Mouse (Mus musculus) lung, adult 10 weeks (tissue): Measurements from ENCODE around the gene Fuz. TPM values are rescaled to one million over a fixed set of nuclear protein-coding genes. Genes with fewer than 3 reads are reported as not detected.

Experiments used
- polyA plus RNA-seq: library from polyadenylated mRNA; stranded (reverse); fragments of 350-450 nt; fragmentation: Illumina TruSeq; extraction: RNeasy Lipid Tissue Mini Kit (QIAGEN cat#74804); gene quantifications from one replicate; pipeline ENCODE4 v1.2.3, GENCODE M21; 2014; ENCODE audit warnings: low read depth, low replicate concordance; ENCODE audit not compliant: insufficient read depth

Gene Fuz
- 20.0 TPM for polyA plus RNA-seq

DNA sequence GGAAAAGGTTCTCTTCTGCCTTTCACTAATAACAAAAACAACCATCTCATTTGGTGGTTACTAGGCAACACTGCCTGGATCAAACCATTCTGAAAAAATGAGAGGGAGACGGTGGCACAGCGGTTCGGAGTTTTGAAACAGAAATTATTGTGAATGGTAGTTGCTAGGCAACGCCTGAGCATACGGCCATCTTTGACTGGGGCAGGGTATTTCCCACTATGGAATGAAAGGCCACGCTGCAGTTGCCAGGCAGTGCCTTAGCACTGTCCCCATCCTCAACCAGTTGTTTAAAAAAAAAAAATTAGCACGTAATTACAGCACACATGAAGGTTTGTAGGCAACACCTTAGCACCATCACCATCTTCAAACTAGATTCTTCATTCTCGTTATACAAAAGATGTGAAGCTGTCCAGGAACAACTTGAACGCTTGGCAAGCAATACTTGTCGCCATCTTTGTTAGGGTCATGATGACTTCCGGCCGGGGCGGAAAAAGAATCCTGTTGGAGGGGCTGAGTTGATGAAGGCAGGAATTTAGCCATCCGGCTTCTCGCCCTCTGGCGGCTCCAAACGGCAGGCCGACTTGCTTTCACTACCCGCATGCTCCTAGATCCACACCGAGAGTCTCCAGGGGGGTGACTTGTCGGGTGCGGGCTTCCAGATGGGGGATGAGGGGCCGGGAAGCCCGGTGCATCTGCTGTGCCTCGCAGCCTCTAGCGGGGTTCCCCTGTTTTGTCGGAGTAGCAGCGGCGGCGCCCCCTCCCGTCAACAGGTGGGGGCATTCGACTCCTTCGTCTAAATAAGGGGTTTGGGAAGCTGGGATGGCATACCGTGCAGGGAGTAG, at the start of gene Fuz:
Fuz (plus strand) TSS at position 487 of the 842 bp plus-strand sequence.

DNA sequence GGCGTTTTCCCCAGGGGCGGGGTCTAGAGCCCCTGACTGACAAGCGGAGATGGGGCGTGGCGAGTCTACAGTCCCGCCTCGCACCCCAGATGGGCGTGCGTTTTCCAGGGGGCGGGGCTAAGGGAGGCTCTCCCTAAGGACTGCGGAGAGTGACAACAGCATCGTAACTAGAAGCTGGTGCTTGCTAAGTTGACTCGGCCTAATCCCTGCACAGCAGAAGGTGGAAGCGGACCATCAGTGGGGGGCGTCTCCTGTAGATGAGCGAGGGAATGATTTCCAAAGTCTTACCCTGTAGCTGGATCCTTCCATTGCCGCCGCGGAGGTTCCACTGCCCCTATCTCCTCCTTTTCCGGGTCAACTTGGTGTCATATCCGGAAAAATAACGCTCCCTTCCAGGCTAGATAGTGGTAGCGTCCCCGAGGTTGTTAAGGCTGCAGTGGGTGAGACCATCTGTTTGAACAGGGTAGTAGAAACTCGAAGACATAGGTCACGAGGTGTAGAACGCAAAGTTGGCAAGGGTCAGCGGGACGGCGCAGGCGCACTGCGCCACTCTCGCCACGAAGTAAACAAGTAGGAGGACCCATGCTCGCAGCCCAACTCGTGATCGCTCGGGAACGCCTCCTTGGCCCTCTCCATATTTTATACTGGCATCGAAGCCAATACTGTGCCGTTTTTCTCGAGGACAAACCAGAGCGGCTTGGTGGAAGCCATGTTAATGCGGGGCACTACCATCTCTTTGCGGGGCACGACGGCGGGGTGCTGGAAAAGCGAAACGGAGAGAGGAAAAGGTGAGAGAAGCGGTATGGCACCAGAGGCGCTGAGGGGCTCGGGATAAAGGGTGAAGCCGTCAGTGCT, 47.1 kb upstream of the Fuz start, which contains the start of the genes Akt1s1 and Tbc1d17:
Akt1s1 (plus strand) TSS at position 431 of the 855 bp plus-strand sequence.
Tbc1d17 (minus strand) TSS at position 519 of the 855 bp plus-strand sequence.

DNA sequence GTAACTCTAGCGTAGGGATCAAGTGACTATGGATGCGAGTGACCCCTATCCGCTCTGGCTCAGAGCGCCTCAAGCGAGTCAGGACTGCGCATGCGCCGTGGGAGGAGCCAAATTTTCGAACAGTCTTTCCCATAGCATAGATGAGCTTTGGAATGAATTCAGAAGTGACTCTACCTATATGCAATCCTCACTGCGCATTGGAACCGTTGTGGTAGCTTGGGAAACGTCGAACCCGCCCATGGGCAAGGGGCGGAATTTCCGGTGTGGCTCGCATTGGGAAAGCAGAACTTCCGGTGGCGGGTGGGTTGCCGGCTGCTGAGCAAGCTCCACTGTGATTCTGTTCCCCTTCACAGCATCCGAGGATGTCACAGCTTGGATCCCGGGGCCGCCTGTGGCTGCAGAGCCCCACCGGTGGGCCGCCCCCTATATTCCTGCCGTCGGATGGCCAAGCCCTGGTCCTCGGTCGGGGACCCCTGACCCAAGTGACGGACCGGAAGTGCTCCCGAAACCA, 38.8 kb upstream of the Fuz start, which contains the start of gene Pnkp:
Pnkp (plus strand) TSS at position 98 of the 511 bp plus-strand sequence.

DNA sequence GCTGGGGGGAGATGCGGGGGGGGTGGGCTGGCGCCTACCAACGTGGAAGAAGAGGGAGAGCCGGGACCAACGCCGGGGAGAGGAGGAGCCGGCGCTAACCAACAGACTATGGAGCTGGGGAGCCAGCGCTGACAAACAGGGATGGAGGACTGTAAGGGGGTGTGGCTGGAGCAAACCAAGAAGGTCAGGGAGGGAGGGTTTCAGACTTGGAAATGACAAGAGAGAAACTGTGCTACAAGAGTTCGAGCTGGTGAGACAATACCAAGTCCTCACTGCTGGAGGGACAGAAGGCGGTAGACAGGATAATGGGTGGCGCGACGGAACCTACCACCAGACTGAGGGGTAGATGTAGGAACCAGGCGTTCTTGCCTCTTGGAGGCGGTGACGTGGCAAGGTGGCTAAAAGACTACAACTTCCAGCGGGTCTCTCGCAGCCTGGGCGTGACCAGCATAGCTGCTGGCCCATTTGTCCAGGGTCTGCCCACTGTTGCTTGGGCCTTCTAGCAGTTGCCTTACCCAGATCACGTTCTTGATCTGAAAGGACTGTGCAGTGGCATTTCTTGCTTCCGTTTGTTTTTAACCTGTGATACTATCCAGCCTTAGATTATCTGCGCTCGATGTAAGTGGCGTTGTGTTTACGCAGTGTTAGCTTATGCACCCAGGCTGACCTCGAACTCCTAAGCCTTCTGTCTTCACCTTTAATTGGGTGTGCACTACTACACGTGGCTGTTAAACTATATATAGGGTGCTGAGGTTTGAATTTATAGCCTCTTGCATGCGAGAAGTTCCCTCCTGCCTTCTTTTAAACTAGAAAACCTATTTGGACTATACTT, 26.0 kb upstream of the Fuz start, which contains the start of gene Ptov1:
Ptov1 (minus strand) TSS at position 92 of the 832 bp plus-strand sequence.

DNA sequence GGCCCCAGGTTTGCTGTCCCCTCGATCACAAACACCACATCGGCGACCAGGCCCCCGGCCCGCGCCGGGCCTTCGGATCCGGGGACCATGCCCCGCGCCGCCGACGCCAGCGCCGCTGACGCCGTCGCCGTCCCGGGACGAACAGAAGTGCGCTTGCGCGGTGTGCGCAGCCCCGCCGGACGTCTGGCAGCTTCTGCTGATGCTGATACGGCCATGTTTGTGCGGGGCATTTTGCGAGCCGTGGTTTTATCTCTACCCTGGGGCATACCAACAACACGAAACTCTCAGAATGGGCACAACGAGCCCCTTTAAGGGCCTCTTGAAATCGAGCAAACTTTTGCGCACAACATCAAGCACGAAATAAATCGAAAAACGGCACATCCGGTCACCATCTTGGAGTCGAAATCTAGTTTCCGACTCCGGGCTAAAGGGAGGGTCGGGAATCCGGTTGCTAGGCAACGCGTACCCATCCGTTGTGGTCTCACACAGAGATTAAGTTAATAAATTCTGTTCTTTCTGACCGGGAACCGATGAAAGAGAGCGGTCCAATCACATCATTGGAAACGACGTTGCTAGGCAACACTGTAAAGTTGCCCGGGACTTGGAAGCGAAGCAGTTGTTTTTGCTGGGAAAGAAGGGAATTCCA, 3.5 kb upstream of the Fuz start, which contains the start of gene Med25:
Med25 (minus strand) TSS at position 437 of the 646 bp plus-strand sequence.

DNA sequence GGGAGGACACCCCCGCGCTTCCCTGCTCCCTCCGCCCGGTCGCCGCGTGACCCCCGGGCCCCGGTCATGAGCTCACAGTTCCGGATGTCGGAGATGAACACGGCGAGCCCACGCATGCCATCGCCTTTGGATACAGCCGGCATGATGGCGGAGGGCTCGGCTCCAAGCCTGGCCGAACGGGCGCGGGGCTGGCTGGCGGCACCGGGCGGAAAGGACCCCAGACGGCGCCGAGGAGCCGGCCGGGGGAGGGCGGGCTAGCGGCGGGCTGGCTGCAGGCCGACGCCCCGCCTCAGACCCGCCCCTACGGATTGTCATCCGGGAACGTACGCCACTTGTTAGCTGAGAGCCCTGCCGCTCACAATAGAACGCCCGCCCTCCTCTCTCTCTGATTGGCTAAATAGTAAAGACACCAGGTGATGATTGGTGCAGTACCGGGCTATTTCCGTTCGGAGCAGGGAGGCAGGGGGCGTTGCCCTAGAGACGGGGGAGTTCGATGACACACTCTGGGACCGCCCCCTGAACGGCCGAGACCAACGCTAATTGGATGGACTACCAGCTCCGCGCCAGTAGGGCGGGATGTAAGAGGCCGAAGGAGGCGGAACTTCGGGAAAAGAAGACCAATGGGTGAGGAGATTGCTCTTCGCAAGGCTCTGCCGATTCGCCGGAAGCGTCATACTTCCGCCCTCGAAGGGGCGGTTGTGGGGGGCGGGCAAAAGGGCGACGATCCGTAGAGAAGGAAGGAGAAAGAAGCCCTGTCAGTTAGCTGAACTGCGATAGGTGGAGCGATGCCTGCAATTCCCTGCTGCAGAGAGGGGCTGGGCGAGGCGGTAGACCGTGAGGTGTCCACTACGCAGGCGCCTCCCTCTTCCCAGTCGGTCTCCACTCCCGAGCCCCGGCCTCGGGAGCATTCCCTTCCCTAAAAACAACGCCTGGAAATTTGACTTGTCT, 33.6 kb downstream of the Fuz start, which contains the start of gene Ap2a1:
Ap2a1 (minus strand) TSS at position 293 of the 948 bp plus-strand sequence.

DNA sequence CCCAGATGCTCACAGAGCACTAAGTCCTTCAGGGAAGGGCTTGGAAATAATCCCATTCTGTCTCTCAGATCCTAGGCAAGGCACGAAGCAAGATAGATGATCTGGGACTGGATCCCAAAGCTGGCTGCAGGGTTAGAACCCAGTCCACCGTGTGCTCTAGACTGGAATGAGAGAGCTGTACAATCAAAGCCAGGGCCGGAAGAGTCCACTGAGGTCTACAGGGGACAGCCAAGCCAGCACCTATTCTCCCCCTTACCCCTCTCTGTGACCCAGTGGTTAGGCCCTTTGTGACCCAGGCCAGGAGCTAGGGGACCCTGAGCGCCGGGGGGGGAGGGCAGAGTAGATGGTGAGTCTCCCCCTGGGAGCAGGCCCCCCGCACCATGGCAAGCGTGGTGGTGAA, 47.0 kb downstream of the Fuz start, which contains the start of gene Tsks:
Tsks (plus strand) TSS at position 301 of the 400 bp plus-strand sequence.

Other genes starting within 250 kb of the Fuz start
- gene Myh14, start 225.2 kb upstream of the Fuz start, polyA plus RNA-seq = 136 TPM
- gene Izumo2, start 187.3 kb upstream of the Fuz start, polyA plus RNA-seq = not detected
- 29.2 TPM for gene Vrk3, start 147.7 kb upstream of the Fuz start, polyA plus RNA-seq
- 0.11 TPM for gene Zfp473, start 145.0 kb upstream of the Fuz start, polyA plus RNA-seq
- gene Nup62, start 80.0 kb upstream of the Fuz start, polyA plus RNA-seq = 14.9 TPM
- gene Il4i1, start 79.7 kb upstream of the Fuz start, polyA plus RNA-seq = 3.1 TPM
- gene Atf5, start 79.4 kb upstream of the Fuz start, polyA plus RNA-seq = 83.0 TPM
- 36.7 TPM for gene Akt1s1, start 47.1 kb upstream of the Fuz start, polyA plus RNA-seq
- 46.8 TPM for gene Tbc1d17, start 47.0 kb upstream of the Fuz start, polyA plus RNA-seq
- gene Pnkp, start 38.9 kb upstream of the Fuz start, polyA plus RNA-seq = 27.8 TPM
- 127 TPM for gene Ptov1, start 26.3 kb upstream of the Fuz start, polyA plus RNA-seq
- gene Med25, start 3.4 kb upstream of the Fuz start, polyA plus RNA-seq = 22.3 TPM
- 23.2 TPM for gene Ap2a1, start 33.4 kb downstream of the Fuz start, polyA plus RNA-seq
- gene Tsks, start 47.1 kb downstream of the Fuz start, polyA plus RNA-seq = not detected
- 2.5 TPM for gene Cpt1c, start 78.8 kb downstream of the Fuz start, polyA plus RNA-seq
- gene Prmt1, start 90.5 kb downstream of the Fuz start, polyA plus RNA-seq = 126 TPM
- gene Irf3, start 101.6 kb downstream of the Fuz start, polyA plus RNA-seq = 71.8 TPM
- gene Bcl2l12, start 102.6 kb downstream of the Fuz start, polyA plus RNA-seq = 14.9 TPM
- 15.5 TPM for gene Scaf1, start 120.3 kb downstream of the Fuz start, polyA plus RNA-seq
- gene Rras, start 121.9 kb downstream of the Fuz start, polyA plus RNA-seq = 170 TPM
- 10.4 TPM for gene Prr12, start 156.8 kb downstream of the Fuz start, polyA plus RNA-seq
- gene Nosip, start 166.3 kb downstream of the Fuz start, polyA plus RNA-seq = 36.8 TPM
- gene Prrg2, start 166.6 kb downstream of the Fuz start, polyA plus RNA-seq = 23.4 TPM
- 83.1 TPM for gene Rcn3, start 196.1 kb downstream of the Fuz start, polyA plus RNA-seq
- 91.4 TPM for gene Fcgrt, start 207.8 kb downstream of the Fuz start, polyA plus RNA-seq
- 1,585 TPM for gene Rps11, start 228.4 kb downstream of the Fuz start, polyA plus RNA-seq
- gene Rpl13a, start 232.7 kb downstream of the Fuz start, polyA plus RNA-seq = 3,762 TPM
- gene Gm45713, start 240.2 kb downstream of the Fuz start, polyA plus RNA-seq = not detected
- gene Flt3l, start 240.4 kb downstream of the Fuz start, polyA plus RNA-seq = 39.0 TPM